Mouse (Mus musculus): ENCODE measurements around the gene Tbc1d13. TPM values are rescaled to one million over a fixed set of nuclear protein-coding genes. Genes with fewer than 3 reads are reported as not detected.

Tbc1d13 gene
- polyA plus RNA-seq (2014; fragmentation: Nextera tagmentation; extraction: Ambion mirVana): 20.3 and 23.6 TPM in 2 replicates

GRCm38 (mm10) chr2:30133613-30134377 is at the start of gene Tbc1d13:
Tbc1d13 (plus strand) TSS chr2:30133746.
- peaks cover 18% of the 10 kb centered on the region for H3K4me1 ChIP-seq (ENCODE audit: control insufficient read depth, insufficient read depth, low read length)
- peaks cover 9% of the 10 kb centered on the region; the same call in 1 of the 2 replicates for H3K36me3 ChIP-seq (ENCODE audit: control insufficient read depth, insufficient read depth, low read length)
- peak; percentile 94 for ATAC-seq (ENCODE audit: low read depth)
- H3K4me2 ChIP-seq (ENCODE audit: low read depth, low read length): peak within 1 kb of the TSS; percentile 96
- no peaks in the 10 kb centered on the region for H3K27me3 ChIP-seq (ENCODE audit: control insufficient read depth, insufficient read depth, low read length)
- no peaks in the 10 kb centered on the region for H3K9me3 ChIP-seq (ENCODE audit: control insufficient read depth, low read length)
- peak within 1 kb of the TSS; percentile 79 for H3K9ac ChIP-seq (replicated peaks; ENCODE audit: low read depth, low read length)
- WGBS: under 1% methylated on average over 46 of the region's 46 CpGs
- peak within 1 kb of the TSS; percentile 82 for H3K4me3 ChIP-seq (ENCODE audit: low read depth, low read length)
- H3K27ac ChIP-seq (ENCODE audit: low read depth, low read length): peak within 1 kb of the TSS; percentile 70

GRCm38 (mm10) chr2:30084113-30084512 is 49.4 kb upstream of the Tbc1d13 start:
- no peak for ATAC-seq (ENCODE audit: low read depth)
- Histone ChIP-seq H3K9me3 (ENCODE audit: control insufficient read depth, low read length) (no peaks in the 10 kb centered on the region), H3K4me2 (ENCODE audit: low read depth, low read length) (no peak overlapping the region), H3K4me1 (ENCODE audit: control insufficient read depth, insufficient read depth, low read length) (no peaks in the 10 kb centered on the region), H3K36me3 (ENCODE audit: control insufficient read depth, insufficient read depth, low read length) (no peaks in the 10 kb centered on the region), H3K27ac (ENCODE audit: low read depth, low read length) (no peak overlapping the region), H3K27me3 (ENCODE audit: control insufficient read depth, insufficient read depth, low read length) (no peaks in the 10 kb centered on the region), H3K9ac (replicated peaks; ENCODE audit: low read depth, low read length) (no peak overlapping the region), H3K4me3 (ENCODE audit: low read depth, low read length) (no peak overlapping the region)
- WGBS: 49% methylated on average over 5 of the region's 5 CpGs

- no peaks in the 10 kb centered on the region for H3K4me1 ChIP-seq (ENCODE audit: control insufficient read depth, insufficient read depth, low read length)
- H3K4me2 ChIP-seq (ENCODE audit: low read depth, low read length): peak overlapping the region; percentile 35; the same call in 1 of the 2 replicates
- H3K9ac ChIP-seq (replicated peaks; ENCODE audit: low read depth, low read length): 0 out of 2 replicates have a peak overlapping the region, but pooled peaks have one; percentile 25
- no peaks in the 10 kb centered on the region for H3K9me3 ChIP-seq (ENCODE audit: control insufficient read depth, low read length)
- no peaks in the 10 kb centered on the region for H3K27me3 ChIP-seq (ENCODE audit: control insufficient read depth, insufficient read depth, low read length)
- no peak overlapping the region for H3K27ac ChIP-seq (ENCODE audit: low read depth, low read length)
- WGBS: 11% methylated on average over 12 of the region's 12 CpGs
- ATAC-seq (ENCODE audit: low read depth): no peak; the same call in 1 of the 2 replicates
- no peak overlapping the region for H3K4me3 ChIP-seq (ENCODE audit: low read depth, low read length)
- H3K36me3 ChIP-seq (ENCODE audit: control insufficient read depth, insufficient read depth, low read length): no peaks in the 10 kb centered on the region
These were observed 48.9 kb upstream of the Tbc1d13 start for GRCm38 (mm10) chr2:30084632-30085031.

GRCm38 (mm10) chr2:30087310-30087709 is 46.2 kb upstream of the Tbc1d13 start:
- Histone ChIP-seq H3K27me3 (ENCODE audit: control insufficient read depth, insufficient read depth, low read length) (no peaks in the 10 kb centered on the region), H3K9ac (replicated peaks; ENCODE audit: low read depth, low read length) (no peak overlapping the region), H3K4me1 (ENCODE audit: control insufficient read depth, insufficient read depth, low read length) (no peaks in the 10 kb centered on the region), H3K4me3 (ENCODE audit: low read depth, low read length) (no peak overlapping the region), H3K4me2 (ENCODE audit: low read depth, low read length) (no peak overlapping the region), H3K9me3 (ENCODE audit: control insufficient read depth, low read length) (no peaks in the 10 kb centered on the region), H3K36me3 (ENCODE audit: control insufficient read depth, insufficient read depth, low read length) (no peaks in the 10 kb centered on the region), H3K27ac (ENCODE audit: low read depth, low read length) (no peak overlapping the region)
- ATAC-seq (ENCODE audit: low read depth): no peak
- 93% methylated on average over 4 of the region's 4 CpGs for WGBS

GRCm38 (mm10) chr2:30091521-30091920 is 42.0 kb upstream of the Tbc1d13 start:
- Histone ChIP-seq H3K27ac (ENCODE audit: low read depth, low read length) (no peak overlapping the region), H3K4me2 (ENCODE audit: low read depth, low read length) (no peak overlapping the region), H3K4me3 (ENCODE audit: low read depth, low read length) (no peak overlapping the region), H3K27me3 (ENCODE audit: control insufficient read depth, insufficient read depth, low read length) (no peaks in the 10 kb centered on the region), H3K4me1 (ENCODE audit: control insufficient read depth, insufficient read depth, low read length) (peaks cover 6% of the 10 kb centered on the region; the same call in 1 of the 2 replicates), H3K9ac (replicated peaks; ENCODE audit: low read depth, low read length) (no peak overlapping the region), H3K9me3 (ENCODE audit: control insufficient read depth, low read length) (no peaks in the 10 kb centered on the region), H3K36me3 (ENCODE audit: control insufficient read depth, insufficient read depth, low read length) (no peaks in the 10 kb centered on the region)
- no peak for ATAC-seq (ENCODE audit: low read depth)
- WGBS: 96% methylated on average over 12 of the region's 12 CpGs

GRCm38 (mm10) chr2:30092280-30092918 is 41.1 kb upstream of the Tbc1d13 start:
- Histone ChIP-seq H3K9ac (replicated peaks; ENCODE audit: low read depth, low read length) (no peak overlapping the region), H3K4me1 (ENCODE audit: control insufficient read depth, insufficient read depth, low read length) (peaks cover 6% of the 10 kb centered on the region; the same call in 1 of the 2 replicates), H3K4me3 (ENCODE audit: low read depth, low read length) (no peak overlapping the region), H3K9me3 (ENCODE audit: control insufficient read depth, low read length) (no peaks in the 10 kb centered on the region), H3K27me3 (ENCODE audit: control insufficient read depth, insufficient read depth, low read length) (no peaks in the 10 kb centered on the region), H3K27ac (ENCODE audit: low read depth, low read length) (no peak overlapping the region), H3K4me2 (ENCODE audit: low read depth, low read length) (peak overlapping the region; percentile 61; the same call in 1 of the 2 replicates), H3K36me3 (ENCODE audit: control insufficient read depth, insufficient read depth, low read length) (no peaks in the 10 kb centered on the region)
- ATAC-seq (ENCODE audit: low read depth): no peak
- 67% methylated on average over 6 of the region's 6 CpGs for WGBS

GRCm38 (mm10) chr2:30093471-30094207 is 39.9 kb upstream of the Tbc1d13 start, which contains the start of gene Zdhhc12:
Zdhhc12 (minus strand) TSS chr2:30093648.
- under 1% methylated on average over 50 of the region's 51 CpGs for WGBS
- H3K27me3 ChIP-seq (ENCODE audit: control insufficient read depth, insufficient read depth, low read length): no peaks in the 10 kb centered on the region
- peaks cover 4% of the 10 kb centered on the region for H3K36me3 ChIP-seq (ENCODE audit: control insufficient read depth, insufficient read depth, low read length)
- H3K9ac ChIP-seq (replicated peaks; ENCODE audit: low read depth, low read length): peak within 1 kb of the TSS; percentile 53
- peak; percentile 95 for ATAC-seq (ENCODE audit: low read depth)
- H3K4me1 ChIP-seq (ENCODE audit: control insufficient read depth, insufficient read depth, low read length): peaks cover 6% of the 10 kb centered on the region; the same call in 1 of the 2 replicates
- H3K27ac ChIP-seq (ENCODE audit: low read depth, low read length): no peak within 1 kb of the TSS
- H3K4me2 ChIP-seq (ENCODE audit: low read depth, low read length): peak within 1 kb of the TSS; percentile 61
- no peaks in the 10 kb centered on the region for H3K9me3 ChIP-seq (ENCODE audit: control insufficient read depth, low read length)
- peak within 1 kb of the TSS; percentile 47 for H3K4me3 ChIP-seq (ENCODE audit: low read depth, low read length)

- WGBS: 2% methylated on average over 13 of the region's 13 CpGs
- H3K9ac ChIP-seq (replicated peaks; ENCODE audit: low read depth, low read length): peak overlapping the region; percentile 53
- H3K4me1 ChIP-seq (ENCODE audit: control insufficient read depth, insufficient read depth, low read length): peaks cover 6% of the 10 kb centered on the region; the same call in 1 of the 2 replicates
- H3K36me3 ChIP-seq (ENCODE audit: control insufficient read depth, insufficient read depth, low read length): peaks cover 10% of the 10 kb centered on the region
- no peak for ATAC-seq (ENCODE audit: low read depth)
- H3K27ac ChIP-seq (ENCODE audit: low read depth, low read length): no peak overlapping the region
- H3K4me3 ChIP-seq (ENCODE audit: low read depth, low read length): peak overlapping the region; percentile 47
- H3K4me2 ChIP-seq (ENCODE audit: low read depth, low read length): peak overlapping the region; percentile 61
- H3K9me3 ChIP-seq (ENCODE audit: control insufficient read depth, low read length): no peaks in the 10 kb centered on the region
- no peaks in the 10 kb centered on the region for H3K27me3 ChIP-seq (ENCODE audit: control insufficient read depth, insufficient read depth, low read length)
These were observed 39.3 kb upstream of the Tbc1d13 start for GRCm38 (mm10) chr2:30094208-30094588.
